Mouse (Mus musculus) retina, adult 2 months (tissue): ENCODE results near the gene Dppa4.

ENCODE experiments used
- DNase-seq: peaks from one replicate; pipeline ENCODE4 v3.0.0-alpha.2; 2012; ENCODE audit warnings: low read depth, low spot score

Gene Dppa4

GRCm38 (mm10) chr16:48323602-48324345 lies 40.2 kb downstream of the Dppa4 start:
- DNase-seq: no peak

GRCm38 (mm10) chr16:48326903-48327302 lies 43.4 kb downstream of the Dppa4 start:
- DNase-seq: peak; percentile 25

- DNase-seq: no peak
Measured at GRCm38 (mm10) chr16:48328420-48328819, 44.9 kb downstream of the Dppa4 start.

- DNase-seq: no peak
Measured at GRCm38 (mm10) chr16:48331822-48332221, 48.3 kb downstream of the Dppa4 start.

- no peak for DNase-seq
Measured at GRCm38 (mm10) chr16:48335326-48335725, 51.8 kb downstream of the Dppa4 start.
